11 mouse cellular contexts compared by ENCODE assay signal in the genomic region with DNA sequence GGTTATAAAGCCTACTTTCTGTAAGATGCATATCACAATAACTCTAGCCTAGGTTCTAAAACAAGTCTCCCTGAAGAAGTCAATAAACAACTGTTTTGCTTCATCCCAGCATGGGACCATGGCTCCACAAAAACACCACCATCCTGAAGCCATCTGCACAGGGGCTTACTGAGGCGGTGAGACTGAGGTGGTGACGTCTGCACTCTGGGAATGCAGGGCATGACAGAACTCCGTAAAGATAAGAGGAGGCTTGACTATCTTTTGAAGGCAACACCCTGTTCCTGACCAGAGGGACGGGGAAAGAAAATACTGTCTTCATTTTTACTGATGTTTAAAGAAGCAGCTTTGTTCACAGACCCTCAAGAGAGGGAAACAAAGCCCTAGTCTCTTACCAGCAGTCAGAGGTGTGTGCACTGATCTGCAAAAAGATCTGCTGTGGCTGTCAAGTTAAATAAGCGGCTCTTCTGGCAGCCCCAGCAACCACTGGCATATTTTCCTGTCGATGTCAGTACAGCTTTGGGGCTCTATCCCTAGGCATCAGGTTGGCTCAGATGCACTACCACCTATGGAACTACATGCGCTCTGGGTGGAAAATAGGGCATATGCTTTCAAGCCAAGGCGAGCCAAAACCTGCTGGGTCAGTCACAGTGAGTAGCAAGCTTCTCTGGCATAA.
DNase-seq lines count a peak whose midpoint lies in the region; ATAC-seq lines count a peak whose summit lies in the region.
"Had no signal": no experiment of that assay in that cellular context is flagged by ENCODE, and none has a peak within 500 bp of the region (broad histone marks: within the 10 kb centered on the region; RNA-seq: fewer than 3 reads in every experiment).

No protein-coding gene starts in this region.

- H3K4me2 ChIP-seq in heart, embryonic 12.5 days = peak overlapping the region; percentile 36
- H3K4me2 ChIP-seq: embryonic facial prominence, embryonic 12.5 days; neural tube, embryonic 12.5 days had no signal

- H3K9me3 ChIP-seq in megakaryocyte, embryonic 14.5 days = no peaks in the 10 kb centered on the region
- H3K9me3 ChIP-seq in heart, embryonic 12.5 days (replicated peaks) = no peaks in the 10 kb centered on the region
- H3K9me3 ChIP-seq: embryonic facial prominence, embryonic 12.5 days; neural tube, embryonic 12.5 days had no signal

- DNase-seq in cerebellum, adult 18-20 months = peak; percentile 78 to 85
- DNase-seq in adrenal gland, adult 8-10 months = no peak
- DNase-seq in spleen, postnatal 14 days (ENCODE audit: low spot score in 2 of 2) = no peak
- DNase-seq in frontal cortex, postnatal 14 days (ENCODE audit: low spot score in 2 of 2) = no peak
- DNase-seq: lung, adult 18-20 months had no signal

- peaks cover 75% of the 10 kb centered on the region for H3K4me1 ChIP-seq in megakaryocyte, embryonic 14.5 days
- H3K4me1 ChIP-seq in heart, embryonic 12.5 days (replicated peaks) = peaks cover 90% of the 10 kb centered on the region
- H3K4me1 ChIP-seq: embryonic facial prominence, embryonic 12.5 days had no signal

- H3K27me3 ChIP-seq in megakaryocyte, embryonic 14.5 days (replicated peaks) = no peaks in the 10 kb centered on the region
- no peaks in the 10 kb centered on the region for H3K27me3 ChIP-seq in heart, embryonic 12.5 days (replicated peaks)
- H3K27me3 ChIP-seq: embryonic facial prominence, embryonic 12.5 days; neural tube, embryonic 12.5 days had no signal

- peak overlapping the region; percentile 8; the same call in 1 of the 2 replicates for H3K9ac ChIP-seq in heart, embryonic 12.5 days
- H3K9ac ChIP-seq: embryonic facial prominence, embryonic 12.5 days; neural tube, embryonic 12.5 days had no signal

- peak overlapping the region; percentile 65 for H3K4me3 ChIP-seq in megakaryocyte, embryonic 14.5 days (replicated peaks)
- no peak overlapping the region for H3K4me3 ChIP-seq in heart, embryonic 12.5 days
- H3K4me3 ChIP-seq: embryonic facial prominence, embryonic 12.5 days; neural tube, embryonic 12.5 days had no signal

- 14% methylated on average over 8 of the region's 8 CpGs for WGBS in heart, embryonic 12.5 days

- no peak for ATAC-seq in megakaryocyte, adult 5-6 weeks (ENCODE audit: poor library complexity, severe bottlenecking)
- peak; percentile 82 for ATAC-seq in heart, embryonic 12.5 days (ENCODE audit: insufficient number of reproducible peaks, low FRiP score)
- ATAC-seq in megakaryocyte-erythroid progenitor cell, adult 5-6 weeks (replicated peaks; ENCODE audit: low FRiP score, low TSS enrichment, poor library complexity, severe bottlenecking) = peak; percentile 79

- peaks cover 93% of the 10 kb centered on the region for H3K36me3 ChIP-seq in megakaryocyte, embryonic 14.5 days (replicated peaks; ENCODE audit: low read length)
- peaks cover 43% of the 10 kb centered on the region for H3K36me3 ChIP-seq in heart, embryonic 12.5 days

- peak overlapping the region; percentile 91 for H3K27ac ChIP-seq in heart, embryonic 12.5 days (ENCODE audit: poor library complexity, severe bottlenecking)
- H3K27ac ChIP-seq: embryonic facial prominence, embryonic 12.5 days; neural tube, embryonic 12.5 days had no signal

Comparison
In these comparisons a context has a peak if more than half of its experiments do, and no peak if none do; other contexts are left out.
1. DNase-seq: peak in cerebellum, adult 18-20 months (2 of 2); none in adrenal gland, adult 8-10 months (single experiment), spleen, postnatal 14 days (0 of 2) and frontal cortex, postnatal 14 days (0 of 2).